Mouse (Mus musculus): ENCODE measurements around the gene Gm4922.

Gm4922 gene

DNA sequence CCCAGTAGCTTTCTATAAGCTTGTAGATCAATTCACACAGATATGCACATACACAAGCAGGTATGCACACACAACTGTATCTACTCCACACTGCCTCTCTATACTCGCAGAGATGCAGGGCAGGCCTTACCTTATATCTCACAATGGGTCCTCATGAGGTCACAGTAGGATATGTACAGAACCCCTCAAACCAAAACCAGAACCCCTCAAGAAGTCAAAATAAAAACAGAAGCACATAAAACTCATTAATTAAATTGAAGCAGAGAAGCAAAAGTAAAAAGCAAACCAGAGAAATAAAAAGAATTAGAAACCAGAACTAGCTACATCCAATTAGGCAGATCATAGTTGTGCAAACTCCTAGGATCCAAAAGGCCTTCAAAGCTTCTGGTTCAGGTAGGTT is at the start of gene Gm4922:
TSS of gene Gm4922 (minus strand) at position 101 of the 400 bp plus-strand sequence.
- no peak for DNase-seq (ENCODE audit: low spot score)

- DNase-seq (ENCODE audit: low spot score), result no peak
Observed at GRCm38 (mm10) chr10:18835684-18836479, 49.3 kb upstream of the Gm4922 start.

GRCm38 (mm10) chr10:18834389-18834788 is 47.8 kb upstream of the Gm4922 start:
- no peak for DNase-seq (ENCODE audit: low spot score)

- DNase-seq (ENCODE audit: low spot score), result peak; percentile 13
Observed at GRCm38 (mm10) chr10:18831823-18832222, 45.2 kb upstream of the Gm4922 start.

DNA sequence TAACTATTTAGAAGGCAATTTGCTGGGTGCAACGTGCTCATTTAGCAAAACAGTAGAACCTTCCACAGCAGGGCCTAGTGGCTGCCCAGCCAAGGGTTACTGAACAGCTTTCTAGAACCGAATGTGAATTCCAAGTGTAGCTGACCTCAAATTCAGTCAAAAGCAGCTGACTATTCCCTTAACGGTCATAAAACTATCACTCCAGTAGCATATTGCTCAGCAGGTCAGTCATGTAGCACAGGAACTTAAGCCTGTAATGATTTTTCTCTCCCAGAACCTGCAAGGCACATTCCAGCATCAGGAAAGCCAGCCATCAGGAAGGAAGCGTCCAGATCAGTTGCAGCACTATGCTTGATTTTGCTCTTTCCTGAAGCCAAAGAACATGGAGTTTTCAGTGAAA is 43.8 kb upstream of the Gm4922 start:
- no peak for DNase-seq (ENCODE audit: low spot score)

- no peak for DNase-seq (ENCODE audit: low spot score)
Observed at GRCm38 (mm10) chr10:18827936-18828335, 41.3 kb upstream of the Gm4922 start.

- DNase-seq (ENCODE audit: low spot score), result no peak
Observed at GRCm38 (mm10) chr10:18826107-18826506, 39.5 kb upstream of the Gm4922 start.

DNA sequence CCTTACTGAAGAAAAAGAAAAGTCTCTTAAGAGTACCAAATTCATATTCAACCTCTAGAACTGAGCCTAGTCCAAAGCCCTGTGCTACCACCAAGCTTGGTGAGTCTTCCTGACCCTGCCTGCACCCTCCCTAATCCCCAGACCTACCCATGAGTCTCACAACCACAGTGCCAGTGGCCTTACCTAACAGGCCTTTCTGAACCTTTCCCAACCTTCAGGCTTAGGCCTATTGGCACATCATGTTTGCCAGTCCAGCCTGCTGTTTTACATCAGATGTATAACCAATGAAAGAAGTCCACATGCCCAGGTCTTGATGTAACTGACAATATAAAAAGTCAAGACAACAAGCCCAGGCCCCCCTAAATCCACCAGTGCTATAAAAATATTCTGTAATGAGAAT is 38.5 kb upstream of the Gm4922 start:
- DNase-seq (ENCODE audit: low spot score), result no peak

DNA sequence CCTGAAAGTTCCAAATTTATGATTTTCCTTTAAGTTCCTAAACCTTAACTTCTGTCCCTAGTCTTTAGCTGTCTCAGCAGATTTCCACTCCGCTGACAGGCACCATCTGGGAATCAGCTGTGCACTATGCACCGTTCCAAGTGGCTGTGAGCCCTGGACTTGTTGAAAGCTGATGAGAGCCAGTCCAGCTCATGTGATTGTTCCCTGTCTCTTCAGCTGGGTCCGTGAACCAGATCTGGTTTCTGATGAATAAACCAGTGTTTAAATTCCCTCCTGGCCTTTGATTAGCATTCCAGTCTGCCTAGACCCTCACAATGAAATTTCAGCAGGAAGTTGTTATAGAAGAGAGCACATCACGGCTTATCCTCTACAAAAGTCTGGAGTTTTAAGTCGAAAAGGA is 30.0 kb upstream of the Gm4922 start:
- DNase-seq (ENCODE audit: low spot score), result no peak

- DNase-seq (ENCODE audit: low spot score), result no peak
Observed at GRCm38 (mm10) chr10:18811751-18812150, 25.2 kb upstream of the Gm4922 start.

DNA sequence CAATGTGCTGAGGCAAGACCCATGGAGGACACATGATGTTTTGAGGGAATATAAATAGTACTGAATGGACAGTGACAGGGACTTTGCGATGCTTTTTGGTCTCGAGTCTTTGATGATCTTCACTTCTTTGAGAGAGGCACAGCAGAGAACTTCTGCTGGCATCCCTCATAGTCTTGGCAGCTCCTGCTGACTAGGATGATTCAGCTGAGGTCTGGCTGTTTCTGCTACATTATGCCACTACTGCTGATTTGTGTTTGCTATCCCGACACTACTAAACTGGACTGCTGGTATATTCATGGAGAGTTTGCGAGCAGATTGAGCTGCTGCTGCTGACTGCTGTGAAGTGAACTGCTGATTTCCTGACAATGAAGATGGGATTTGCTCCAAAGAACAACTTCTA is 3.5 kb upstream of the Gm4922 start:
- no peak for DNase-seq (ENCODE audit: low spot score)

- no peak for DNase-seq (ENCODE audit: low spot score)
Observed at GRCm38 (mm10) chr10:18788601-18789000, 2.0 kb upstream of the Gm4922 start.

GRCm38 (mm10) chr10:18777546-18777945 is 9.0 kb downstream of the Gm4922 start:
- DNase-seq (ENCODE audit: low spot score), result no peak

GRCm38 (mm10) chr10:18772537-18773179 is 13.9 kb downstream of the Gm4922 start:
- DNase-seq (ENCODE audit: low spot score), result no peak

- no peak for DNase-seq (ENCODE audit: low spot score)
Observed at GRCm38 (mm10) chr10:18769909-18770308, 16.7 kb downstream of the Gm4922 start.

- DNase-seq (ENCODE audit: low spot score), result peak; percentile 11
Observed at GRCm38 (mm10) chr10:18760241-18760640, 26.4 kb downstream of the Gm4922 start.

GRCm38 (mm10) chr10:18750057-18750456 is 36.5 kb downstream of the Gm4922 start:
- peak; percentile 8 for DNase-seq (ENCODE audit: low spot score)

DNA sequence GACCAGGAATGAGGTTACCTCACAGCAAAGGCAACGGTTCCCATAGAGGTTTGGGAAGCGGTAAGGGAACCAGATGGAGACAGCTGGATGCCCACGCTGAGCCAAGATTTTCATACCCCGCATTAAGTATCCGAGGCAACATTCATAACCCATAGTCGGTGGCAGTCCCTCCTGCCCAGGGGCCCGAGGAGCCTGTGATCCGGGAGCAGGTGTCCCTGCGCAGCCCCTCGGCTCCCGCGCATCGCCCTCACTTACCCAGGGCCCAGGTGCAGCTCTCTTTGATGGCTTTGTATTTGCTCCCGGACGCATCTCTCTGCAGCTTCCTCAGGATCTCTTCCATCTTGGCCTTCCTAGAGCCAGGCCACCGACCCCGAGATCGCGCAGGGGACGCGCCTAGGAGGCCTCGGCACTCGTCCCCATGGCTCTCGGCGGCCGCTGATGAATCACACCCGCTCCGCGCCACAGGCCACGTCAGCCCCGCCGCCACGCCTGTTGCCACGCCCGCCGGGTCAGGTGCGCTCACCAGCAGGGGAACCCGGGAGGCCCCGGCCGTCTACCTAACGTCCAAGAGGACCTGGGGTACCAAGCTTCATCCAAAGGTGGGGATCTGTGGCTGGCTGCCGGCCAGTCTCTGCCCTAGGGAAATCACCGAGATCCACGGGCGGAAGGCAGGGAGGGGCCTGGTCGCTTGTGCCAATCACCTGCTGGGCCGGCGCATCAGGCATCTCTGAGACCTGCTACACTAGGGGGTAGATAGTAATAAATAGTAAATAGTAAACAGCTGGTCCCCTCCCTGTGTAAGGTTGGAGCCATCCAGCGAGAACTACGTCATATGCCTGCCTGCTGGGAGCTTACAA is 43.1 kb downstream of the Gm4922 start, which contains the start of gene Arfgef3:
TSS of gene Arfgef3 (minus strand) at position 664 of the 857 bp plus-strand sequence.
- peak; percentile 52 for DNase-seq (ENCODE audit: low spot score)

DNA sequence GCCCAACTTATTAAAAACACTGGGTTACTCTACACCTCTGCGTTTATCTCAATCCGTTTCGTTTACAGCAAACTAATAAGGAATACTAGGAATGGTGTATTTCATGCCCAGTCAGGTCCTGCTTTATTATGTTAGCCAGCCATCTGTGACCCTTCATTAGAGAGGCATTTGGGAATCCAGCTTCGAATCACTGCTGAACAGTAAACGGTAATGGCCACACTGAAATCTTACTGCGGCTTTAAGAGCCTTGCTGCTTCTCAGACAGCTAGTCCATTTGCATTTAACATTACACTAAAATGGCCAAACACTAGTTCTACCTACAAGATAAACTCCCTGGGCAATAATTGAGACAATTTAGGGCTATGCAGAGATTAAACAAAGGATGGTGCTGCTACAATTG is 44.5 kb downstream of the Gm4922 start:
- DNase-seq (ENCODE audit: low spot score), result no peak

GRCm38 (mm10) chr10:18741024-18741423 is 45.6 kb downstream of the Gm4922 start:
- no peak for DNase-seq (ENCODE audit: low spot score)

Data from testis, postnatal 14 days (tissue).